Mouse (Mus musculus): ENCODE measurements around the gene Erich6. TPM values are rescaled to one million over a fixed set of nuclear protein-coding genes. Genes with fewer than 3 reads are reported as not detected.

The Erich6 gene
- polyA plus RNA-seq, 1 experiment from 2014 or later, result not detected

Other genes starting within 250 kb of the Erich6 start
- 7.2 and 9.6 TPM in 2 replicates for gene Tsc22d2, start 222.5 kb downstream of the Erich6 start, polyA plus RNA-seq (2015; fragmentation: Nextera tagmentation; extraction: Ambion mirVana)
- 46.6 and 46.7 TPM in 2 replicates for gene Eif2a, start 111.4 kb downstream of the Erich6 start, polyA plus RNA-seq (2015; fragmentation: Nextera tagmentation; extraction: Ambion mirVana)
- 129 and 134 TPM in 2 replicates for gene Serp1, start 111.3 kb downstream of the Erich6 start, polyA plus RNA-seq (2015; fragmentation: Nextera tagmentation; extraction: Ambion mirVana)
- gene Selenot, start 60.6 kb downstream of the Erich6 start, polyA plus RNA-seq (2015; fragmentation: Nextera tagmentation; extraction: Ambion mirVana), result 17.8 and 24.8 TPM in 2 replicates
- gene Siah2, start 55.2 kb upstream of the Erich6 start, polyA plus RNA-seq (2015; fragmentation: Nextera tagmentation; extraction: Ambion mirVana), result 4.2 and 4.3 TPM in 2 replicates
- not detected in 2 replicates for gene Mindy4b-ps, start 185.1 kb upstream of the Erich6 start, polyA plus RNA-seq (2015; fragmentation: Nextera tagmentation; extraction: Ambion mirVana)
- 2.0 and 2.6 TPM in 2 replicates for gene Clrn1, start 248.1 kb upstream of the Erich6 start, polyA plus RNA-seq (2015; fragmentation: Nextera tagmentation; extraction: Ambion mirVana)

All from thymus, postnatal 0 days (tissue).